Mouse (Mus musculus): ENCODE measurements around the gene Thsd4. TPM values are rescaled to one million over a fixed set of nuclear protein-coding genes. Genes with fewer than 3 reads are reported as not detected.
"Not testable (repeated sequence)": the region's sequence is repeated elsewhere in the genome, so short reads cannot be mapped to it uniquely, and the experiment has no call there.

Gene Thsd4
- polyA plus RNA-seq, 1 experiment from 2014 or later = 6.0 TPM

- Histone ChIP-seq H3K9ac (no peak overlapping the region), H3K4me3 (no peak overlapping the region), H3K36me3 (ENCODE audit: poor library complexity, severe bottlenecking) (no peaks in the 10 kb centered on the region), H3K4me1 (0 out of 2 replicates have a peak, but pooled peaks cover 6% of the 10 kb centered on the region), H3K9me3 (replicated peaks) (no peaks in the 10 kb centered on the region), H3K27me3 (no peaks in the 10 kb centered on the region), H3K27ac (no peak overlapping the region), H3K4me2 (no peak overlapping the region)
- WGBS = 94% methylated on average over 6 of the region's 6 CpGs
- ATAC-seq = no peak
These were observed 339.5 kb downstream of the Thsd4 start for GRCm38 (mm10) chr9:60182371-60182770.

GRCm38 (mm10) chr9:60180936-60181335 lies 340.9 kb downstream of the Thsd4 start:
- no peak for ATAC-seq
- H3K27me3 ChIP-seq = no peaks in the 10 kb centered on the region
- no peaks in the 10 kb centered on the region for H3K36me3 ChIP-seq (ENCODE audit: poor library complexity, severe bottlenecking)
- H3K4me3 ChIP-seq = no peak overlapping the region
- 95% methylated on average over 3 of the region's 3 CpGs for WGBS
- H3K9me3 ChIP-seq (replicated peaks) = no peaks in the 10 kb centered on the region
- H3K4me1 ChIP-seq = 0 out of 2 replicates have a peak, but pooled peaks cover 6% of the 10 kb centered on the region
- H3K4me2 ChIP-seq = no peak overlapping the region
- H3K27ac ChIP-seq = no peak overlapping the region
- no peak overlapping the region for H3K9ac ChIP-seq

- Histone ChIP-seq H3K9me3 (replicated peaks) (no peaks in the 10 kb centered on the region), H3K4me2 (no peak overlapping the region), H3K4me1 (0 out of 2 replicates have a peak, but pooled peaks cover 6% of the 10 kb centered on the region), H3K4me3 (no peak overlapping the region), H3K27me3 (no peaks in the 10 kb centered on the region), H3K9ac (no peak overlapping the region), H3K27ac (no peak overlapping the region), H3K36me3 (ENCODE audit: poor library complexity, severe bottlenecking) (no peaks in the 10 kb centered on the region)
- WGBS = 91% methylated on average over 6 of the region's 6 CpGs
- ATAC-seq = no peak
These were observed 341.7 kb downstream of the Thsd4 start for GRCm38 (mm10) chr9:60180114-60180513.

GRCm38 (mm10) chr9:60176311-60176710 lies 345.5 kb downstream of the Thsd4 start:
- Histone ChIP-seq H3K27me3 (no peaks in the 10 kb centered on the region), H3K4me2 (no peak overlapping the region), H3K4me3 (no peak overlapping the region), H3K9ac (no peak overlapping the region), H3K9me3 (replicated peaks) (no peaks in the 10 kb centered on the region), H3K36me3 (ENCODE audit: poor library complexity, severe bottlenecking) (no peaks in the 10 kb centered on the region), H3K4me1 (0 out of 2 replicates have a peak, but pooled peaks cover 6% of the 10 kb centered on the region), H3K27ac (no peak overlapping the region)
- 91% methylated on average over 3 of the region's 3 CpGs for WGBS
- ATAC-seq = no peak

- not testable (repeated sequence) for H3K4me3 ChIP-seq; H3K27me3 ChIP-seq; H3K27ac ChIP-seq; H3K4me1 ChIP-seq; H3K9me3 ChIP-seq (replicated peaks); H3K36me3 ChIP-seq (ENCODE audit: poor library complexity, severe bottlenecking); H3K9ac ChIP-seq; H3K4me2 ChIP-seq; ATAC-seq
- WGBS = 43% methylated on average over 9 of the region's 9 CpGs
These were observed 349.3 kb downstream of the Thsd4 start for GRCm38 (mm10) chr9:60172459-60173060.

GRCm38 (mm10) chr9:60166990-60167389 lies 354.9 kb downstream of the Thsd4 start:
- no peaks in the 10 kb centered on the region for H3K27me3 ChIP-seq
- H3K9me3 ChIP-seq (replicated peaks) = no peaks in the 10 kb centered on the region
- 77% methylated on average over 4 of the region's 4 CpGs for WGBS
- no peaks in the 10 kb centered on the region for H3K36me3 ChIP-seq (ENCODE audit: poor library complexity, severe bottlenecking)
- no peaks in the 10 kb centered on the region for H3K4me1 ChIP-seq
- ATAC-seq = no peak
- no peak overlapping the region for H3K4me2 ChIP-seq
- no peak overlapping the region for H3K9ac ChIP-seq
- H3K27ac ChIP-seq = no peak overlapping the region
- no peak overlapping the region for H3K4me3 ChIP-seq

GRCm38 (mm10) chr9:60160855-60161254 lies 361.0 kb downstream of the Thsd4 start:
- no peak overlapping the region for H3K4me3 ChIP-seq
- 26% methylated on average over 5 of the region's 5 CpGs for WGBS
- ATAC-seq = no peak
- H3K36me3 ChIP-seq (ENCODE audit: poor library complexity, severe bottlenecking) = no peaks in the 10 kb centered on the region
- peaks cover 13% of the 10 kb centered on the region; the same call in 1 of the 2 replicates for H3K4me1 ChIP-seq
- H3K9me3 ChIP-seq (replicated peaks) = no peaks in the 10 kb centered on the region
- H3K4me2 ChIP-seq = no peak overlapping the region
- no peak overlapping the region for H3K9ac ChIP-seq
- H3K27ac ChIP-seq = no peak overlapping the region
- no peaks in the 10 kb centered on the region for H3K27me3 ChIP-seq

- no peaks in the 10 kb centered on the region for H3K9me3 ChIP-seq (replicated peaks)
- H3K36me3 ChIP-seq (ENCODE audit: poor library complexity, severe bottlenecking) = no peaks in the 10 kb centered on the region
- H3K27me3 ChIP-seq = no peaks in the 10 kb centered on the region
- peaks cover 13% of the 10 kb centered on the region; the same call in 1 of the 2 replicates for H3K4me1 ChIP-seq
- H3K27ac ChIP-seq = no peak overlapping the region
- H3K9ac ChIP-seq = no peak overlapping the region
- no peak overlapping the region for H3K4me2 ChIP-seq
- H3K4me3 ChIP-seq = no peak overlapping the region
- WGBS = 81% methylated on average over 7 of the region's 7 CpGs
- no peak for ATAC-seq
These were observed 361.7 kb downstream of the Thsd4 start for GRCm38 (mm10) chr9:60160194-60160593.

GRCm38 (mm10) chr9:60152990-60153389 lies 368.9 kb downstream of the Thsd4 start:
- Histone ChIP-seq H3K9ac (no peak overlapping the region), H3K27ac (no peak overlapping the region), H3K4me2 (no peak overlapping the region), H3K4me3 (no peak overlapping the region), H3K36me3 (ENCODE audit: poor library complexity, severe bottlenecking) (no peaks in the 10 kb centered on the region), H3K27me3 (no peaks in the 10 kb centered on the region), H3K4me1 (peaks cover 13% of the 10 kb centered on the region), H3K9me3 (replicated peaks) (no peaks in the 10 kb centered on the region)
- WGBS = 97% methylated on average over 1 of the region's 1 CpGs
- ATAC-seq = no peak

- no peaks in the 10 kb centered on the region for H3K27me3 ChIP-seq
- no peak overlapping the region for H3K9ac ChIP-seq
- no peak overlapping the region for H3K4me3 ChIP-seq
- peaks cover 21% of the 10 kb centered on the region for H3K4me1 ChIP-seq
- no peak for ATAC-seq
- WGBS = 91% methylated on average over 11 of the region's 11 CpGs
- H3K9me3 ChIP-seq (replicated peaks) = no peaks in the 10 kb centered on the region
- H3K36me3 ChIP-seq (ENCODE audit: poor library complexity, severe bottlenecking) = no peaks in the 10 kb centered on the region
- no peak overlapping the region for H3K27ac ChIP-seq
- no peak overlapping the region for H3K4me2 ChIP-seq
These were observed 369.8 kb downstream of the Thsd4 start for GRCm38 (mm10) chr9:60151897-60152627.

GRCm38 (mm10) chr9:60150511-60150910 lies 371.3 kb downstream of the Thsd4 start:
- ATAC-seq = no peak
- WGBS = 91% methylated on average over 1 of the region's 1 CpGs

GRCm38 (mm10) chr9:60148988-60149387 lies 372.9 kb downstream of the Thsd4 start:
- Histone ChIP-seq H3K4me3 (no peak overlapping the region), H3K36me3 (ENCODE audit: poor library complexity, severe bottlenecking) (no peaks in the 10 kb centered on the region), H3K4me2 (0 out of 2 replicates have a peak overlapping the region, but pooled peaks have one; percentile 9), H3K27ac (peak overlapping the region; percentile 20; the same call in 1 of the 2 replicates), H3K9ac (no peak overlapping the region), H3K9me3 (replicated peaks) (no peaks in the 10 kb centered on the region), H3K27me3 (no peaks in the 10 kb centered on the region), H3K4me1 (peaks cover 25% of the 10 kb centered on the region)
- 6% methylated on average over 7 of the region's 7 CpGs for WGBS
- no peak for ATAC-seq

More at GRCm38 (mm10) chr9:60150511-60150910, 371.3 kb downstream of the Thsd4 start:
- Histone ChIP-seq H3K4me1 (peaks cover 25% of the 10 kb centered on the region), H3K4me3 (no peak overlapping the region), H3K27me3 (no peaks in the 10 kb centered on the region), H3K27ac (no peak overlapping the region), H3K4me2 (no peak overlapping the region), H3K9ac (no peak overlapping the region), H3K36me3 (ENCODE audit: poor library complexity, severe bottlenecking) (no peaks in the 10 kb centered on the region), H3K9me3 (replicated peaks) (no peaks in the 10 kb centered on the region)
